Mouse (Mus musculus): ENCODE measurements around the gene Gbp3. TPM values are rescaled to one million over a fixed set of nuclear protein-coding genes. Genes with fewer than 3 reads are reported as not detected.
A peak's percentile ranks its signal among the peaks of the same experiment; 100 is the strongest.
"Not testable (repeated sequence)": the region's sequence is repeated elsewhere in the genome, so short reads cannot be mapped to it uniquely, and the experiment has no call there.

The Gbp3 gene
- total and polyA plus RNA-seq, 3 experiments, result 0.27 TPM; not detected in 2

DNA sequence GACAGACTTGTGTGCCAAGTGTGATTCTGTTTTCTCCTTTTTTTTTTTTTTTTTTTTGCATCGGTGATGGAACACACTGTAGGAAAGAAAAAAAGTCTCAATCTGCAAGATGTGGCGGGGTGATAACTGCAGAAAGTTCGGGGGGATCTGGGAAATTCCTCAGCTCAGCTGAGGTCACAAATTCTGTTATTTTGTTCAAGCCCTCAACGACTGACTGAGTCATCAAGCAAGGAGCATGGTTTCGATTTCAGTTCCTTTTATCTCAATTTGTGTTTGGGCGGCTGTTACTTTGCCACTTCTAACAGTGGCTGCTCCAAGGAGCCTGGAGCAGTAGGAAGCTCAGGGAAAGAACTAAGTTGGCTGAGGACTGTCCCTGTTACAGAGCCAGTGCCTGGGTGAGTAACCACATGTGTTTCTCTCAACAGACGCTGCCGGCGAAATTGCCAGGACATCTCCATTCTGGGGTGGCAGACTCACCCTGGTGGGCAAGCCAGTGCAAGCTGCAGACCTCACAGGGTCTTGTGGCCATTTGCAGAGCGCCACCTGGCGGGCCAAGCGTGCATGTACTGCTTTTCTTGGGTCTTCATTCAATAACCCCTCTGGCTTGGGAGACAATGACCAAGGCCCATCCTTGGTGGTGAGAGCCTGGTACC, 596 bp downstream of the Gbp3 start:
- no peaks in the 10 kb centered on the region for H3K36me3 ChIP-seq (replicated peaks)
- H3K4me3 ChIP-seq (ENCODE audit: low read depth, low read length), result peak overlapping the region; percentile 67
- ATAC-seq (ENCODE audit: extremely low read depth, insufficient number of reproducible peaks, low FRiP score, poor library complexity, severe bottlenecking) (peak; percentile 93), DNase-seq (ENCODE audit: low spot score) (peak; percentile 57)
- H3K27me3 ChIP-seq (ENCODE audit: insufficient read depth, low read length), result peaks cover 4% of the 10 kb centered on the region; the same call in 1 of the 2 replicates
- TF ChIP-seq CTCF (IDR thresholded peaks at IDR 0.05; ENCODE audit: low read depth, low read length) (peak; percentile 90), GATA1 (IDR thresholded peaks at IDR 0.05; ENCODE audit: borderline replicate concordance, low read length) (no peak), TAL1 (conservative IDR thresholded peaks at IDR 0.05; ENCODE audit: low read depth, low read length) (no peak)
- H3K4me1 ChIP-seq (ENCODE audit: insufficient read depth, low read depth, low read length), result peaks cover 12% of the 10 kb centered on the region
- no peaks in the 10 kb centered on the region for H3K9me3 ChIP-seq (replicated peaks)

GRCm38 (mm10) chr3:142561045-142561646, 1.3 kb downstream of the Gbp3 start:
- 0 out of 2 replicates have a peak, but pooled peaks cover 3% of the 10 kb centered on the region for H3K27me3 ChIP-seq (ENCODE audit: insufficient read depth, low read length)
- ATAC-seq (ENCODE audit: extremely low read depth, insufficient number of reproducible peaks, low FRiP score, poor library complexity, severe bottlenecking) (no peak), DNase-seq (ENCODE audit: low spot score) (no peak)
- H3K4me1 ChIP-seq (ENCODE audit: insufficient read depth, low read depth, low read length), result peaks cover 12% of the 10 kb centered on the region
- H3K36me3 ChIP-seq (replicated peaks), result no peaks in the 10 kb centered on the region
- H3K4me3 ChIP-seq (ENCODE audit: low read depth, low read length), result no peak overlapping the region
- TF ChIP-seq GATA1 (IDR thresholded peaks at IDR 0.05; ENCODE audit: borderline replicate concordance, low read length), result no peak
- TF ChIP-seq CTCF (IDR thresholded peaks at IDR 0.05; ENCODE audit: low read depth, low read length), result no peak
- TF ChIP-seq TAL1 (conservative IDR thresholded peaks at IDR 0.05; ENCODE audit: low read depth, low read length), result no peak
- TF ChIP-seq GATA2 (IDR thresholded peaks at IDR 0.05; ENCODE audit: borderline replicate concordance, low read depth, low read length), result no peak
- no peak for TF ChIP-seq POLR2AphosphoS5 (IDR thresholded peaks at IDR 0.05; ENCODE audit: insufficient replicate concordance, low read depth, low read length)
- H3K9me3 ChIP-seq (replicated peaks), result no peaks in the 10 kb centered on the region

DNA sequence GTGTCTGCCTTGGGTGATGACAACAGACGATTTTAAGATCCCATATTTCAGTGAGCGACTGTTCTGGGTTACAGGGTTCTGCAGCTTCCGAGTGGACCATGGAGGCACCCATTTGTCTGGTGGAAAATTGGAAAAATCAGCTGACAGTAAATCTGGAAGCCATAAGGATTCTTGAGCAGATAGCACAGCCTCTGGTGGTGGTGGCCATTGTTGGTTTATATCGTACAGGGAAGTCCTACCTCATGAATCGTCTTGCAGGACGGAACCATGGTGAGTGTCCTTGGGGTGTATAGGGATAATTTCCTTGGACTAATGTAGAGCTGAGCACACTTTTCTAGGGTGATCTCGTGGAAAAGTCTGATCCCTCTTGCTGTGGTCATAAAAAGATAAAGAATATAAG, 1.8 kb downstream of the Gbp3 start:
- Histone ChIP-seq H3K27me3 (ENCODE audit: insufficient read depth, low read length) (0 out of 2 replicates have a peak, but pooled peaks cover 3% of the 10 kb centered on the region), H3K4me1 (ENCODE audit: insufficient read depth, low read depth, low read length) (peaks cover 12% of the 10 kb centered on the region), H3K36me3 (replicated peaks) (no peaks in the 10 kb centered on the region), H3K4me3 (ENCODE audit: low read depth, low read length) (no peak overlapping the region), H3K9me3 (replicated peaks) (no peaks in the 10 kb centered on the region)
- DNase-seq (ENCODE audit: low spot score) (no peak), ATAC-seq (ENCODE audit: extremely low read depth, insufficient number of reproducible peaks, low FRiP score, poor library complexity, severe bottlenecking) (no peak)
- TF ChIP-seq TAL1 (conservative IDR thresholded peaks at IDR 0.05; ENCODE audit: low read depth, low read length), result no peak
- TF ChIP-seq POLR2AphosphoS5 (IDR thresholded peaks at IDR 0.05; ENCODE audit: insufficient replicate concordance, low read depth, low read length), result no peak
- TF ChIP-seq CTCF (IDR thresholded peaks at IDR 0.05; ENCODE audit: low read depth, low read length), result no peak
- no peak for TF ChIP-seq GATA2 (IDR thresholded peaks at IDR 0.05; ENCODE audit: borderline replicate concordance, low read depth, low read length)
- no peak for TF ChIP-seq GATA1 (IDR thresholded peaks at IDR 0.05; ENCODE audit: borderline replicate concordance, low read length)

GRCm38 (mm10) chr3:142567490-142567889, 7.7 kb downstream of the Gbp3 start:
- H3K4me3 ChIP-seq (ENCODE audit: low read depth, low read length); DNase-seq (ENCODE audit: low spot score); ATAC-seq (ENCODE audit: extremely low read depth, insufficient number of reproducible peaks, low FRiP score, poor library complexity, severe bottlenecking); H3K36me3 ChIP-seq (replicated peaks); H3K9me3 ChIP-seq (replicated peaks); H3K4me1 ChIP-seq (ENCODE audit: insufficient read depth, low read depth, low read length); H3K27me3 ChIP-seq (ENCODE audit: insufficient read depth, low read length): not testable (repeated sequence)

GRCm38 (mm10) chr3:142570738-142571137, 10.9 kb downstream of the Gbp3 start:
- TF ChIP-seq GATA2 (IDR thresholded peaks at IDR 0.05; ENCODE audit: borderline replicate concordance, low read depth, low read length), result no peak
- no peak for TF ChIP-seq POLR2AphosphoS5 (IDR thresholded peaks at IDR 0.05; ENCODE audit: insufficient replicate concordance, low read depth, low read length)
- TF ChIP-seq GATA1 (IDR thresholded peaks at IDR 0.05; ENCODE audit: borderline replicate concordance, low read length), result no peak
- no peak for TF ChIP-seq CTCF (IDR thresholded peaks at IDR 0.05; ENCODE audit: low read depth, low read length)
- no peak for TF ChIP-seq TAL1 (conservative IDR thresholded peaks at IDR 0.05; ENCODE audit: low read depth, low read length)
- Histone ChIP-seq H3K9me3 (replicated peaks) (no peaks in the 10 kb centered on the region), H3K4me3 (ENCODE audit: low read depth, low read length) (no peak overlapping the region), H3K27me3 (ENCODE audit: insufficient read depth, low read length) (peaks cover 2% of the 10 kb centered on the region; the same call in 1 of the 2 replicates), H3K36me3 (replicated peaks) (no peaks in the 10 kb centered on the region), H3K4me1 (ENCODE audit: insufficient read depth, low read depth, low read length) (no peaks in the 10 kb centered on the region)
- ATAC-seq (ENCODE audit: extremely low read depth, insufficient number of reproducible peaks, low FRiP score, poor library complexity, severe bottlenecking) (no peak), DNase-seq (ENCODE audit: low spot score) (no peak)

- DNase-seq (ENCODE audit: low spot score), result no peak
These were observed 17.3 kb downstream of the Gbp3 start for GRCm38 (mm10) chr3:142577108-142577507.

More at GRCm38 (mm10) chr3:142577108-142577507, 17.3 kb downstream of the Gbp3 start:
- H3K9me3 ChIP-seq (replicated peaks), result no peaks in the 10 kb centered on the region
- no peaks in the 10 kb centered on the region for H3K36me3 ChIP-seq (replicated peaks)
- no peaks in the 10 kb centered on the region for H3K27me3 ChIP-seq (ENCODE audit: insufficient read depth, low read length)
- TF ChIP-seq GATA2 (IDR thresholded peaks at IDR 0.05; ENCODE audit: borderline replicate concordance, low read depth, low read length), result no peak
- H3K4me1 ChIP-seq (ENCODE audit: insufficient read depth, low read depth, low read length), result peaks cover 5% of the 10 kb centered on the region; the same call in 1 of the 2 replicates
- ATAC-seq (ENCODE audit: extremely low read depth, insufficient number of reproducible peaks, low FRiP score, poor library complexity, severe bottlenecking), result no peak
- H3K4me3 ChIP-seq (ENCODE audit: low read depth, low read length), result no peak overlapping the region
